Mouse (Mus musculus): Measurements from ENCODE around the gene Fxr2.

Fxr2 gene

DNA sequence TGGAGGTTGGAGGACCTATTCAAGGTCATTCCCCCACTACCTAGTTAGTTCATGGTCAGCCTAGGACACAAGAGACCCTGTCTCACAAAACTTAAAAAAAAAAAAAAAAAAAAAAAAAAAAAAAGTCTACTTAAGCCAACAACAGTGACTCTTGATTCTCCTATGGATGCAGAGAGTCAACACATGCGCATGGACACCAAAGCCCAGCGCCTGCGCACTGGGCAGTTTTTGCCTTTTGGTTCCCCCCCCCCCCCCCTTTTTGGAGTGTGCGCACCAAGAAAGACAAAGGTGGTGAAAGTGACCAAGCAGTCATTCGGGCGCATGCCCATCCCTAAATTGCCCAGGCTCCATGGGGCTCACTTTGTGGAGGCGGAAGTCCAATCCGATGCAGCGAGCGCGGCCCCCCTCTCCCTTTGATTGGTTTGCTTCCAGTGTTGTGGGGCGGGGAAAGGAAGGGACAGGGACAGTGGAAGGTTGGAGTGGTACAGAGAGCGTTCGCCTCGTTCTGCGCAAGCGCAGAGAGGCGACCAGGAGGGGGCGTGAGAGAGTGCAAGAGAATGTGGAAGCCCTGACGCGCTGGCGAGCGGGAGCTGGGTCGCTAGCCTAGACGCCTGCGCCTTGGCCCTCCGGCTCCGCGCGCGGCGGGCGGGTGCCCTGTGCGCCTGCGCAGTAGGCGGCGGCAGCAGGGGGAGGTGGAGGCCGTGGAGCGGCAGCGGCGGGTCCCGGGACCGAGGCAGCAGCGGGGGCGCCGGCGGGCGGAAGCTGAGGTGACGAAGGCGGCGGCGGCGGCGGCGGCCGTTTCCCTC lies at the start of gene Fxr2:
Fxr2 (plus strand) TSS at position 707 of the 806 bp plus-strand sequence.
- in situ Hi-C loops (cut with MboI; ENCODE audit: low sequenced_read_pairs), result no loop called here

DNA sequence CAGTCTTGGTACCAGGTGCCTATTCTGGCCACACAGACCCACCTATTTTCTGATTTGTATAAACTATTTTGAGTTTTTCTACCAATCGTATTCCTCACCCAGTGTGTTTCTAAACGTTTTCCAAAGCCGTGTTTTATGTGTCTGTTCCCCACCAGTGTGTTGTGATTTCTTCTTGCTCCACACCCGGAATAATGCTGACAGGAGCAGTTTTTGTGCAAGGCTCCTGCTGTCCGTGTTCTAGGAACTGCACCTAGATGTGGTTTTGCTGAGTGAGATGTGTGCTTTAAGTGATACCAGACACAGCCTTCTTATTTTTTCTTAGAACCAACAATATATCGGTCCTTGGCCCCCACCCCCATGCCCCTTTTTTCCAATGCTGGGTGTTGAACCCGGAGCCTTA lies 48.8 kb upstream of the Fxr2 start:
- in situ Hi-C loops (cut with MboI; ENCODE audit: low sequenced_read_pairs), result no loop called here

DNA sequence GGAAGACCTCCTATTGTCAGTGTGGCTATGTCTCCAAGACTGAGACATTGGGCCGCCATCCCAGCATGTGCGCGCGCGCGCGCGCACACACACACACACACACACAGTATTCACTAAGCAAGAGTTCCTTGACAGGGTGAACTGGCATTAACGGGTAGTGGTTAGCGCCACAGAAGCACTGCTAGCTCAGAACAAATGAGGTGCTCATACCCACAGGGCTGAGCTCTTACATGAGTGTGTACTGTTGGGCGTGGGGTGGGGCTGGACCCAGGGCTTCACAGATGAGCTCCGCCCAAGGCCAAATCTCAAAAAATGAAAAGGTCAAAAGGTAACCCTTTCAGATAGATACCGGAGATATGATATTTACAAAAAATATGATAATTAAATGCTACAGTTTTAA lies 47.9 kb upstream of the Fxr2 start:
- in situ Hi-C loops (cut with MboI; ENCODE audit: low sequenced_read_pairs), result no loop called here

- in situ Hi-C loops (cut with MboI; ENCODE audit: low sequenced_read_pairs), result no loop called here
Measured at GRCm38 (mm10) chr11:69585718-69586325, 47.0 kb upstream of the Fxr2 start.

DNA sequence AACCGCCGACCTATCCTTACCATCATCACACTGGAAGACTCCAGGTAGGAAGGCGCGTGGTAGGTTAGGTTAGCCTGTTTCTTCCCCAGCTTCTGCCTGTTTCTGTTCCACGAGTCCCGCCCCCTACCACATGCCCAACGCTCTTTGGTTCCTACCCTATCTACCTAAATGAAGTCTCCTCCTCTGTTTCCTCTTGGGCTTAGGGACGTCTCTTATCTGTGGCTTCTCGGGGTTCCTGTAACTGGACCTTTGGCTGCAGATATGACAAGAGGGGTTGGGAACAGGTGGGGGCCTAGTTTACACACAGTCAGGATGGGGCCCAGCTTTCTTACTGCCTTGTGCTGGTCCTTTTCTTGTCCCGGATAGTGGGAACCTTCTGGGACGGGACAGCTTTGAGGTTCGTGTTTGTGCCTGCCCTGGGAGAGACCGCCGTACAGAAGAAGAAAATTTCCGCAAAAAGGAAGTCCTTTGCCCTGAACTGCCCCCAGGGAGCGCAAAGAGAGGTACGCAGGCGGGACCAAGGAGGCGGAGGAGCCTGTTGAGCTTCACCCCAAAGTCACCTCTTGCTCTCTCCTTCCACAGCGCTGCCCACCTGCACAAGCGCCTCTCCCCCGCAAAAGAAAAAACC lies 43.5 kb upstream of the Fxr2 start:
- in situ Hi-C loops (cut with MboI; ENCODE audit: low sequenced_read_pairs), result no loop called here

DNA sequence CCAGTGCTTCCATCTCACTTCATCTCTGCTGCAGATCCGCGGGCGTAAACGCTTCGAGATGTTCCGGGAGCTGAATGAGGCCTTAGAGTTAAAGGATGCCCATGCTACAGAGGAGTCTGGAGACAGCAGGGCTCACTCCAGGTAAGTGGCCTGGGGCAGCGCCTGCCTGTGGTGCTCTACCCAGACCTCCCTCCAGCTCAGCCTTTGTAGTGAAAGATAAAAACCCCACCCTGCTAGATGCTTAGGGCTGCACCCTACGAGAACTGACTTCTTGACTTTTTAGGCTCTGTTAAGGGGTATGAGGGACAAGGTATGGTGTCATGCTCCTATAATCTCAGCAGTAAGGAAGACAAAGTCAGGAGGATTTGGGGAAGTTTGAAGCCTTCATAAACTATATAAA lies 42.2 kb upstream of the Fxr2 start:
- in situ Hi-C loops (cut with MboI; ENCODE audit: low sequenced_read_pairs), result no loop called here

DNA sequence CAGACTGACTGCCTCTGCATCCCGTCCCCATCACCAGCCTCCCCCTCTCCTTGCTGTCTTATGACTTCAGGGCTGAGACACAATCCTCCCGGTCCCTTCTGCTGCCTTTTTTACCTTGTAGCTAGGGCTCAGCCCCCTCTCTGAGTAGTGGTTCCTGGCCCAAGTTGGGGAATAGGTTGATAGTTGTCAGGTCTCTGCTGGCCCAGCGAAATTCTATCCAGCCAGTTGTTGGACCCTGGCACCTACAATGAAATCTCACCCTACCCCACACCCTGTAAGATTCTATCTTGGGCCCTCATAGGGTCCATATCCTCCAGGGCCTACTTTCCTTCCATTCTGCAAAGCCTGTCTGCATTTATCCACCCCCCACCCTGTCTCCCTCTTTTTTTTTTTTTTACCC lies 41.4 kb upstream of the Fxr2 start:
- in situ Hi-C loops (cut with MboI; ENCODE audit: low sequenced_read_pairs), result no loop called here

GRCm38 (mm10) chr11:69591899-69592637 lies 40.7 kb upstream of the Fxr2 start:
- in situ Hi-C loops (cut with MboI; ENCODE audit: low sequenced_read_pairs), result no loop called here

- in situ Hi-C loops (cut with MboI; ENCODE audit: low sequenced_read_pairs), result no loop called here
Measured at GRCm38 (mm10) chr11:69592799-69593198, 40.0 kb upstream of the Fxr2 start.

DNA sequence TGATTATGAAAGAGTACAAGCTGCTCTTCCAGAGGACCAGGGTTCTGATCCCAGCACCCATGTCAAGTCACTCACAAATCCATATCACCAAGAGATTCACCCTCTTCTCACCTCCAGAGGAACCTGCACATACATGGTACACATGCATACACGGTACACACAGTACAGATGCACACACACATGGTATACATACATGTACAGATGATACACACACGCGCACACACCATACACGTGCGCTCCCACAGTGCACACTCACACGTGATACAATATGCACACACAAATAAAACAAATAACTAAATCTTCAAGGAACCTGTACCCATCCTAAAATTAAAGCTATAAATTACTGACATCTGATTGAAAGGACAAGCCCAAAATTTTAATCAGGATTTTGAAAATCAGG lies 37.9 kb upstream of the Fxr2 start:
- in situ Hi-C loops (cut with MboI; ENCODE audit: low sequenced_read_pairs), result no loop called here

DNA sequence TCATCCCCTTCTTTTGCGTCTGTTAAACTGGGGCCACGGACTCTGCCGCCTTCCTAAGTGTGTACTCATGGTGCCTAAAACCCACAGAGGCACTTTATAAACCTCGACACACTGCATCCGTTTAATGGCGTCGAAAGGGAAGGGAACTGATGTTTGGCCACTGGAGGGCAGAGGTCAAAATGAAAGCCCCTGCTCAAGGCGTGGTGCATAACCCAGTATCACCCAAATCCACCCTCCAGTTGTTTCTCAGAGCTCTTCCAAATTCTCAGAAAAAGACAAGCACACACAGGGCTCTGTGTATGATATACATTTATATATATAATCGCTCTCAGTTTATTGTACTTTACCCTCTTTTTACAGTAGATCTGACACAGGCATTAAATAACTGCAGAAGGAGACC lies 33.4 kb upstream of the Fxr2 start:
- in situ Hi-C loops (cut with MboI; ENCODE audit: low sequenced_read_pairs), result no loop called here

GRCm38 (mm10) chr11:69600098-69600497 lies 32.7 kb upstream of the Fxr2 start:
- in situ Hi-C loops (cut with MboI; ENCODE audit: low sequenced_read_pairs), result no loop called here

DNA sequence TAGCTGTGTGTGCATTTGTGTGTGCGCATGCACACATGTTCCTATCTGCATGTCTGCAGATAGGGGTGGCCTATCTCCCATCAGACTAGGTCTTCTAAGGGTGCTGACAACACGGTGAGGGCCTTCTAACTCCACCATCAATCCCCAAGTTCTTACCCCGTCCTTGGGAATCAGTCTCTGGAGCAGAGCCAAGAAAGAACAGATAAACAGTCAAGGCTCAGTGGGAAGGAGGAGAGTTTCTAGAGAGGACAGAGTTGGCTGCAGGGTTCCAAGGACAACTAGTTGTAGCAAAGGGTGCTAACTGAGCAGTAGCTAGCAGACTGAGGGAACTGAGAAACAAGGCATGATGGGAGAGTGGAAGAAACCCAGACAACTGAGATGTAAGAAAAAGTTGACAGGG lies 31.0 kb upstream of the Fxr2 start:
- in situ Hi-C loops (cut with MboI; ENCODE audit: low sequenced_read_pairs), result no loop called here

DNA sequence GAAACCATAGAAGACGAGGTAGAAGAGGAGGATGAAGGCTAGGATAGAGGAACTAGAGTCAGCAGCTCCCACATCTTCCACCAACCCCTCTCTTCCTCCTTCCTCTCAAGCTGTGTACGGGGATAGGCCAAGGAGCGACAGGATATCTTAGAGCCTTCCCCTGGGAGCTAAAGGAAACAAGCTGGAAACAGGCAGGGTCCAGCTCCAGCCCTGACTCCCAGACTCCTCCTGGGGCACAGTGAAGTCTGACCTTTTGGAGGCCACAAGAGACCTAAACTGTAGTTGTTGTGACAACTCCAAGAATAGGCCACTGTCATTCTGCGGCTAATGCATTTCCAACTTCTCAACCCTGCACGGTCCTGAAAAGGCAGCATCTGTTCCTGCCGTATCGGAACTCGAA lies 29.3 kb upstream of the Fxr2 start:
- in situ Hi-C loops (cut with MboI; ENCODE audit: low sequenced_read_pairs), result no loop called here

DNA sequence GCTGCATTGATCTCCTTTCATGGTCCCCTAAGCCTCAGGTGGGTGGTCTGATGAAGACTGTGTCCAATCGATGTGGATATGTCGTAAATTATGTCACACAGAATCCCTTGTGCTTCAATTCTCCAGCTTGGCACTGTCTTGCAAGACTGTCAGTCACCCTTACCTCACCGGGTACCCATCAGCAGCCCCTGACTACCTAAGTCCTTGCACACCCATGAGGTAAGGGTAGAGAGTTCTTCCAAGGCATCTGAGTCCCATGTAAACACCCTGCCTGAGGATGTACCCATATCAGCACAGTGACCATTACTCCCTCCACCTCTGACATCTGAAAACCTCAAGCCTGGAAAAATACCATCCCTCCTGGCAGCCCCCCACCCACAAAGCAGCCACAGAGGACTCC lies 28.4 kb upstream of the Fxr2 start:
- in situ Hi-C loops (cut with MboI; ENCODE audit: low sequenced_read_pairs), result no loop called here

DNA sequence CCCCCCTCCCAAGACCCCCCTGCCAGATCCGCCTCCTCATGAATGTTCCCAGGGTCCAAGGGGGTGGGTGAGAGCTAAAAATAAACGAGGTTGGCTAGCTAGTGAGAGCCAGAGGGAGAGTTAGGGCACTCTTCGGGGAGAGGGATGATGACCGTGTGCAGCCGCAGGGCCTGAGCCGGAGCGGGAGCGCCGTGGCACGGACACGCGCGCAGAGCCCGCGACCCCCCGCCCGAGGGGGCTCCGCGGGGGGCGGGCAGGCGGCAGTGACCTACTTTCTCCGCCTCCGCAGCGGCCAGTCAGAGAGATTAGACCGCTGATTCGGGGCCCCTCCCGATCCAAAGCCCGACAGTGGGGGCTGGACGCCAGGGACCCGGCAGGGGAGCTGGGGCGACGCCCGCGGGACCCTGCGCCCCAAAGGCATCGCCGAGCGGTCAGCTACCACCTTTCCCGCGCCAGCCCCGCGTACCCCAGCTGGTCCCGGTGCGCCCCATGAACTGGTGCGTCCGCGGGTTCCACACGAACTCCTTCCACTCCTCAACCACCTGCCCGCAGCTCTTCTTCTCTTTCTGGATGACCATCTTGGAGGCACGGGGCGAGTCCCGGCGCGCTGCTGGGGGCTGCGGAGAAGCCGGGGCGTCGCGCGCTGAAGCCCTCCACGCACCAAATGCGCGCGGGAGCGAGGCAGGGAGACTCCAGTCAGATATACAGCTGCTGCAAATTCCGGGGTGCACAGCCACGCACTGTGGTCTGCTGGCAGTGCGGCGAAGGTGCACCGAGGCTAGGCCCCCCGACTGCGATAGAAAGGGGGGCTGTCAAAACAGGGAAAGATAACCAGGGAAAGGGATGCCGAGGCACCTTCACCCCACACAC lies 27.8 kb upstream of the Fxr2 start:
- in situ Hi-C loops (cut with MboI; ENCODE audit: low sequenced_read_pairs), result no loop called here

DNA sequence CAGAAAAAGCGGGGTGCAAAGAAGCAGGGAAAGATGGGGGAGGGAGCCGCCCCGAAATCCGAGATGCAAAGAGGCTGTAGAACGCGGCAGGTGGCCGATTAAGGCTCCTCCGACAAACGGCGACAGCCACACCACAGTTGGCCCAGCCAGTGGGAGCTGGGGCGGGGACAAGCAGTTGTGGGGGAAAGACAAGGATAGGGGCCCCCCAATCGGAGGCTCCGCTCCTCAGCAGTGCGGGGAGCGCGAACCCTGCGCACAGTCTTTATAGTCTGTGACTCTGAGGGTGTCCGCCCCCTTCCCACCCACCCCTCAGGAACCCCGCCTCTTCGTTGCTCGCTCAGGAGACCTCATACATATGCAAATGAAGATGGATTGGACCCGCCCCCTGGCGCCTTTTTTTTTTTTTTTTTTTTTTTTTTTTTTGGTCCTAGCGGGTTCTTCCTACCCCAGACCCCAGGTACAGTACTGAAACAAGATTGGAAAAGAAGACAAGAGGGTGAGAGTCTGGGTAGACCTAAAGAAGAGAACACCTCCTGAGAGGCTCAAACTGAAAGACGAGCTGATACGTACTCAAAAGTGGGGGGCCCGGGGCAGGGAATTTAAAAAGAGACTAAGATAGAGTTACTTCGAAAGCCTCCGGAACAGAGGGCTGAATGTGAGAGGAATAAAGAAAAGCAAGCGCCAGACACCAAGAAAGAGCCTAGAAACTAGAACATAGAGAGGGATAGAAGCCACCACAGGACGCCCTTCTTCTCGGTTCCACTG lies 26.9 kb upstream of the Fxr2 start, which contains the start of gene Atp1b2:
Atp1b2 (minus strand) TSS at position 217 of the 765 bp plus-strand sequence.
- in situ Hi-C loops (cut with MboI; ENCODE audit: low sequenced_read_pairs), result no loop called here

DNA sequence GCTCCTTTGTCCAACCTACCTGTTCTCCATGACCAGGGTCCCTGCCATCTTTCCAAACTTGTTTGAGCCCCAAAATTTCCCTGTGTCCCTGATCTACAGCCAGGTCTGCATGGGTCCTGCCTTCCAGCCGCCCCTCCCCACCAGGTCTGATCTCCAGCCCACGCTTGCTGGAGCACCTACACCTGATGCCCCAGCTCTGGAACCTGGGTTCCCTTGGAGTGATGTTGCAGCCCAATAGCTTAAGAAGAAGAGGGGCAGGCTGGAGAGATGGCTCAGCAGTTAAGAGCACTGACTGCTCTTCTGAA lies 26.3 kb upstream of the Fxr2 start:
- in situ Hi-C loops (cut with MboI; ENCODE audit: low sequenced_read_pairs), result no loop called here

DNA sequence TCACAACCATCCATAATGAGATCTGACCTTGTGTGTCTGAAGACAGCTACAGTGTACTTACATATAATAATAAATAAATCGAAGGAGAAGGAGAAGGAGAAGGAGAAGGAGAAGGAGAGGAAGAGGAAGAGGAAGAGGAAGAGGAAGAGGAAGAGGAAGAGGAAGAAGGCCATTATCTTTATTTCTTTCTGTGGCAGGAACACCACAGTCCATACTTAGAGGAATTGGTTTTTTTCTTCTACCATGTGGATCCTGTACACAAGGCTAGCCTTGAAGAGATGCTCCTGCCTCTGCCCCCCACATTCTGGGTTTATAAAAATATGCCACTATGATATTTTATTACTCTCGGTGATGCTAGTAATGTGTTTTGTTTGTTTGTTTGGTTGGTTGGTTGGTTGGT lies 26.0 kb upstream of the Fxr2 start:
- in situ Hi-C loops (cut with MboI; ENCODE audit: low sequenced_read_pairs), result no loop called here

GRCm38 (mm10) chr11:69608525-69608924 lies 24.3 kb upstream of the Fxr2 start:
- in situ Hi-C loops (cut with MboI; ENCODE audit: low sequenced_read_pairs), result no loop called here
